Mouse (Mus musculus) C2C12 (cell line): ENCODE data around the gene Slc13a2.

ENCODE experiments used
- CTCF ChIP-seq: IDR thresholded peaks from one replicate; pipeline ENCODE4 v1.5.1; 2011; ENCODE audit not compliant: control insufficient read depth, insufficient read depth, insufficient read length
- MAX ChIP-seq: IDR thresholded peaks from one replicate; pipeline ENCODE4 v1.6.1; 2011; ENCODE audit warnings: mild to moderate bottlenecking, control low read depth
- MYOD1 ChIP-seq: IDR thresholded peaks from one replicate; pipeline ENCODE4 v1.6.1; 2011; ENCODE audit warnings: low read depth; ENCODE audit not compliant: control insufficient read depth, insufficient read length
- MYOG ChIP-seq: IDR thresholded peaks from one replicate; pipeline ENCODE4 v1.6.1; 2011; ENCODE audit not compliant: control insufficient read depth, insufficient read length; ENCODE audit errors: extremely low read depth

GRCm38 (mm10) chr11:78358330-78359007 is 63.5 kb downstream of the Slc13a2 start:
- peak; percentile 60 for TF ChIP-seq CTCF
- no peak for TF ChIP-seq MAX
- no peak for TF ChIP-seq MYOG
- TF ChIP-seq MYOD1: no peak
